Mouse (Mus musculus) monocyte, adult 2 months (primary cell): ENCODE results near the gene Ccr1l1.

Experiments used
- DNase-seq, 2 experiments: peaks; one replicate each; pipeline ENCODE4 v3.0.0; 2022; ENCODE audit warnings: low spot score in 2 of 2, low read depth in 1 of 2

The Ccr1l1 gene

DNA sequence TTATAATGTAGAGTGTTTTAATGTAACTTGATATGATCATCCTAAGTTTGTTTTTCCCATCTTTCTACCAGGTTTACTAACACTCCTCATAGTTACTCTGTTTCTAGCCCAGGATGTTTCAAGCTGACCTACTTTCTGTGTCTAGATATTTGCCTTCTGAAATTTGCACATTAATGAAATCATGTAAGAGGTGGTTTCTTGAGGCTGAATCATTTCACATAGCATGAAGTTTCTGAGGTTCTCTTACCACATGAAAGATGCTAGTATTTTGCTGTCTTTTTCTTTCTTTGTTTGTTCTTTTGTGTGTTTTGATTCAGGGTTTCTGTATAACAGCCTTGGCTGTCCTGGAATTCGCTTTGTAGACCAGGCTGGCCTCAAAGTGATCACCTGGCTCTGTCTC is 18.0 kb downstream of the Ccr1l1 start:
- DNase-seq, result no peak

DNA sequence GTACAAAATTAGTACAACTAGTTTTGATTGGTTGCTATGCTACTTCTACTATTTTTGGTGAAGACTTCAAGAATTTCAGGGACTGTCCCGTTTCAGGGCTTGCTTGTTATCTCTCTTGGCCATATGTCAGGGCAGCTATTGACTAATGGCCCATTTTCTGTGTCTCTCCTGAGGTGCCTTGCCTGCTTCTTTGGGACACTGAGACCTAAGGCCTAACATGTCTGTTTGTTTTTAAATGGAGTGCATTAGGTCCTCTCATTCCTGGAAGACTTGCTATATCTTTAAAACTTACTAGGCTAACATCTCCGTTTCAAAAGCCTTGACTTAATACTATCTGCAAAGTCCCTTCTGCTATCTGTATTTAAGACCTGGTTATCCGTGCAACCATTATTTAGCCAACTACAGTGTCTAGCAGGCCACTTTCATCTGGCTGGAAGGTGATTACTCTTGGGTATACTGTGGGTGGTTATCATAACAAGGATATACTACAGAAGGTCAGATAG is 20.2 kb downstream of the Ccr1l1 start:
- no peak for DNase-seq

DNA sequence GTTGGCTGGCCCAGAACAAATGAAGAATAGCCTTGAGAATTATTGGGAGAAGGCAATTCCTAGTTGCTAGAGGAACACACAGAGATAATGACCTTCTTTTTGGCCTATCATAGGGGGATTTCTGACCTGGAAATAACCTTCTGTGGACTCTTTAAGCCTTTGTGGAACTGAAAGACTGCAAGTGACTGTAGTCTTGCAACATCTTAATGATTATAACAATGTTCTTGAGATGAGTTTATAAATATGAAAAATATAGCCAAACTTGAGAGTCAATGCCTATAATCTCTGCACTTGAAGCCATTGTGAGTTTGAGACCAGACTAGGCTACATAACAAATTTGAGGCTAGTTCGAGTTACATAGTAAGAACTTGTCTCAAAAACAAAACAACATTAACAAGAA is 21.3 kb downstream of the Ccr1l1 start:
- no peak for DNase-seq

DNA sequence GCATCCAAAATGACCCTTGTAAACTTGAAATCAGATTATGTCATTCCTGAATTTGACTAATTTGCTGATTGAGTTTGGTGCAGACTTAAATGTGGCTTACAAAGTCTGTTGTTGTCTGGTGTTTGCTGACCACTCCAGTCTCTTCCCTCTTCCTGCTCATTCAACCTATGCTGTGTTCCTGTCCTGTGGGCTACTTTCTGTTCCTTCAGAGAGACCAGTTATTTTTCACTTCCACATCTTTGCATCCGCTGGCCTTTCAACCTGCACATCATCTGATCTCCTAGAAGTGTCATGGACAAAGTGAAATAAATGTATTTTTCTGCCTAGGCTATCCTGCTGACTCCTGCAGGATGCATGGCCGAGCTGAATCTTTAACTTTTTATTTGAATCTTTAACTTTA is 24.7 kb downstream of the Ccr1l1 start:
- DNase-seq, result peak in 1 of 2 experiments; percentile 32

DNA sequence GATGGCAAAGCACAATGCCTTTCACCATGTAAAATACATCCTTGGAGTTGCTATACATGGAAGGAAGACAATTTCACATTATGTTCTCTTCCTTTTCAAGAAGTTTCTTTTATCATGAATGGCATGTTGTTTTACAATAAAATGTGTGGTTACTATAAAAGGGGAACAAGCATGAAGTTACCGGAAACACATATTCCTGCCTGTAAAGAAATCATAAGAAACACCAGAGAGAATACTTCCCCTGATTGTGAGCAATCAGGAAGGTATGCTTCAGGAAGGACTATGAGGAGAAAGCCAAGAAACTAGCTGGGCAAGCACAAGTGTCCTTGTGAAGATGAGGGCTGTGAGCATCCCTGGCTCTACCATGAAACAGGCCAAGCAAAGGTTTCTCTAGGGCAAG is 27.0 kb downstream of the Ccr1l1 start:
- DNase-seq, result no peak

DNA sequence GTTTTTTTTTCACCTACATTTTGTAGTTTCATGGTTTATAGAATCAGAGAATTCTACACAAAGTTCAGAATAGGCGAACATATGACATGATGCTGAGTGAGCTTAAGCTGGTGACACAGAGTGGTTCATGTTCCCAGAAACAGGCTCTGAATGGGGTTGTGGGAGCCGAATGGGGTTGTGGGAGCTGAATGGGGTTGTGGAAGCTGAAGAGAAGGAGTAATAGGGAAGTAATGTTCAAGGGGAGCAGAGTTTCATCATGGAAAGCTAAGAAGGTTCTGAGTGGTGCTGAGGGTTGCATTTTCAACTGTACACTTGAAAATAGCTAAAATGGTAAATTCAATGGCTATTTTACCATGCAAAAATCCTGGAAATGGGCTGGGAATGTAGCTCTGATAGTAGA is 28.8 kb downstream of the Ccr1l1 start:
- no peak for DNase-seq

DNA sequence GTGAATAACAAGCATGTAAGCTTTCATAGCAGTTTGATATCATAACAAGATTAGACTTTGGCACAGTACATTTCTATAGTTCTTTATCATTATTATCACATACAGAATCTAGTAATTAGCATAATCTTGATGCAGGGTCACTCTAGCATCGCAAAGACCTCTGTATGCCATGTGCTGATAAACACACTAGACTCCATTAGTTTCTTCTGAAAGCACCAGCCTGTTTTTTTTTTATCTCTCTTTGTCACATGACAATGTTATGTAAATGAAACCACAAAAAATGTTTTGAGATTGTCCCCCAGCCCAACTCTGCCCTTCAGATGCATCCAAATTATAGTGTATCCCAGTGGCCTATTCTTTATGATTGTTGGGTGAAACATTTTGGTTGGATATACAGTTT is 30.4 kb downstream of the Ccr1l1 start:
- no peak for DNase-seq

DNA sequence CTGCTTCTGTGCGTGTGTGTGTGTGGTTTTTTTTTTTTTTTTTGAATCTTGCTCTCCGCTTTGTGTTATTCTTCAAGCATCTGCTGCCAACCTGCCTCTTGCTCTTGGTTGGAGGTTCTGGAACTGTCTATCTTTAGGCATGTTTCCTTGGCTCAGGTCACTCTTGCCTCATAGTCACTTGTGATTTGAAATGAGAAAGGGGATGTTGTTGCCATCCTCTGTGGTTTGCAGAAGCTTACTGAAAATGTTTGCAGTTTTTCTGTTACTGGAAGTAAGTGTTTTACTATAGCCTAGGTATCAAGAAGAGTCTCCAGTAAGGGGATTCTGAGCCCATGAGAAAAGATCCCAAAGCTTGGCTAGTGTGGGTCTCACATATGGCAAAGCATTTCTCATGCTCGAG is 36.2 kb downstream of the Ccr1l1 start:
- no peak for DNase-seq

DNA sequence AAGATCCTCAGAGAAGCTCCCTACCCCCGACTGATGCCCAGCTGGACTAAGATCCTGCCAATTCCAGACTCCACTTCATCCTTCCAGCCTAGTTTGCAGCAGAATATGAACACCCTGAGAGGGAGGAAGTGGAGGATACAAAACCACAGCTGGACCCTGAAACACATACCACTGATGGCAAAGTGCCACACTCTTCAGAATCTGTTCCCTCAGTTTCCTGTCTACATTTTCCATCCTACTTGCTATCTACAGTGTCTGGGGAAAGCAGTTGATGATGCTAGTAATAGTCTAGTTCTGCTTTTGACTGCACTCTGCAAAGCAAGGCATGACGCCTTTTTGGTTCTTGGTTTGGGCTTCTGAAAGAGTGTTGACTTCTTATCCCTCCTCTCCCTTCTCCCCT is 36.9 kb downstream of the Ccr1l1 start:
- no peak for DNase-seq

DNA sequence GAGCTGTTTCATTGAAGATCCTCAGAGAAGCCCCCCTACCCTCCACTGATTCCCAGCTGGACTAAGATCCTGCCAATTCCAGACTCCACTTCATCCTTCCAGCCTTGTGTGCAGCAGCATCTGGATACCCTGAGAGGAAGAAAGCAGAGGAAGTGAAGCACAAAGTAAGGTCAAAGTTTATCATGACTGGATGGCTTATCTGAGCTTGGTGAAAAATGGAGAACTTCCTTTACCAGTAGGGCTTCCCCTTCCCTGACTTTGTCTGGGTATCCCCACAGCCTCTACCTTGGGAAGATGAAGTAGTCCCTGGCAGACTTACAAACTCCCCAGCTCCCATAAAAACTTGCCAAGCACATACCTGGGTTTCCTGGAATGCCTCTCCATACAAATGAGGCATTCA is 37.6 kb downstream of the Ccr1l1 start:
- no peak for DNase-seq

DNA sequence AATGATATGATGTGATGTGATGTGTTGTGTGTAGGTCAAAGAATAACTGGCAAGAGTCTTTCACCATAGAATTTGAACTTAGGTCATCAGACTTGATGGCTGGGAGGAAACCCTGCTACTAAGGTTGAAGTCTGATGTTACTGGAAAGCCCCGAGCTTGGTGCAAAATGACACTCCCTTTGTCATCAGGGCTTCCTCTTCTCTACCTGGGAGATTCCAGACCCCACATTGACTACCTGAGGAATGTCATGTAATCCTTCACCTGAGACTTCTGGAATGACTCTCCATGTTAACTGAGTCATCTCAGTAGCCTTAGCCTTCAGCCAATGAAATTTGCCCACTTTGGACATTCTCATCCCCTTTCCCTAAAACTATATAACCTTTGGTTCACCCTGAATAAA is 38.0 kb downstream of the Ccr1l1 start:
- DNase-seq, result no peak

DNA sequence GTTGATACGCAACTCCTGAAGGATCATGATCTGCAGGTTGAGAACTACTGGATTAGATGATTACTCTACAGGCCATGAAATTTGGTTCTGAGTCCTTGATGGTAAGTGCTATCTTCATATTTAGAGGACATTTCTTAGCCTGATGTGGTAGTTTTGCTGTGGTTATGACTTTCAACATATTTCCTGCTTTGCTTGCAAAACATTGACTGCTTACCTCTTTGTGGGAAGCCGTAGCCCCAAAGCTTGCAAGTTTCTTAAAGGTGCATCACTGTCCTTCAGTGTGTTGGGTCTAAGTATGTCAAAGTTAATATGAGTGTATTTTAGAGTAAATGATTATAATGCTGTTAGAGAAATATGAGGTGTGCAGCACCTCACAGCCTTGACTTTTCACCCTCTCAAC is 40.2 kb downstream of the Ccr1l1 start:
- DNase-seq, result no peak

DNA sequence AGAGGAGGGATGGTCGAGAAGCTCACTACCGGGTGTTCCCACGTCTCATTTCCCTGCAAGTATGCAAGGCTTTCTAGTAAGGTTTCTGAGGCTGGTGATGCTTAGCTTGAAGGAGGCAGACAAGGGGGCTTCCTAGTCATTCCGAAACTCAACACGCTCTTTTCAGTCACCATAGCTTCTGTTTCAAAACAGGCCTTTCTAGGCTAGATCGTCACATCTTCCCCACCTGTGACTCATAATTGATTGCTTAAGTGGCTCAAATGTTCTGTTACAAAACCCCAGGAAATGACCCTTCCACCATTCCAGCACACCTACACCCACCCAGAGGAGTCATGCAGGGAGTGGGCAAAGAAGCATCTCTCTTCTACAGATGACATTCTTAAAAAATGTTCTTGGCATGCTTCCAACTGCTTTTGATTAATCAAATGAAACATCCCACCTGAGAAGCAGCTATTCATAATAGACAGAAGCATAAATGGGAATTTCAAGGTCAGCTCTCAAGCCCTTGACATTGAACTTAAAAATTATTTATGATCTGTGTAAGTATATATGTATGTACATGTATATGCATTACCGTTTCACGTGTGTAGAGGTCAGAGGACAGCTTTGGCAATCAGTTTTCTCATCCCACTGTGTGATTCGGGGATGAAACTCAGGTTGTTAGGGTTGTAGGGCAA is 41.5 kb downstream of the Ccr1l1 start:
- no peak for DNase-seq

DNA sequence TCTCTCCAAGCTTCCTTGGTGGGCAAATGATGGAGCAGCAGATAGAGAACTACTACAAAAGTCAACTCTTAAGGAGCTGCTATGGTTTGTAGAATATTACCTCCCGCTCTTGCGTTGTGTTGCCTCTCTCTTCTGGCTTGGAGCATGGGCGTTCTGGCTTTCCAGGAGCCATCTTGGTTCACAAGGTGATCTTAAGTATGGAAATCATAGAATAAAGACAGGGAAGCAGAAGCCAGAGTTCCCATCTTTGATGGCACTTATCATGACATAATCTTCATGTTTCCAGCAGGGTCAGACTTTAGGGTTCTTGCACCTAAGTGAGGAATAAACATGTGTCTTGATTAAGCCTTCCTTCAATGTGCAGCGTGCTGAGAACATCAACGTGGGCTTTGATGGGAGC is 42.4 kb downstream of the Ccr1l1 start:
- DNase-seq, result no peak

DNA sequence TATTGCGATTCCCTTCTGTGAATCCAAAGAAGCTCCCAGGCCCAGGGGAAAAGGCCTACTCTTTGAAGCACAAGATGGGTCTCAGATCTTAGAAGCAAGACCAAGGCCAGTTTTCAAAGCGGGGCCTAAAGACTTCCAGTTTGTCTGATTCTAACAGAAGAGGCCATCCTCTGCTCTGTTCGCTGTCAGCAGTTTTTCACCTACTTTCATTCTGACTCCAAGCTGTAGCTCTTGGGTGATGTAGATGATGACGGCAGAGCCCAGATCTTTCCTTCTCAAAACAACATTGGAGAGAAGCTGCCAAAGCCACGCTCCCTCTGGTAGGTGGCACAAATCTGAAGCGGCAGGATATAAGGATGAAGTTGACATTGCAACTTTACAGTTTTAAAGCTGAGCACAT is 42.9 kb downstream of the Ccr1l1 start:
- no peak for DNase-seq

DNA sequence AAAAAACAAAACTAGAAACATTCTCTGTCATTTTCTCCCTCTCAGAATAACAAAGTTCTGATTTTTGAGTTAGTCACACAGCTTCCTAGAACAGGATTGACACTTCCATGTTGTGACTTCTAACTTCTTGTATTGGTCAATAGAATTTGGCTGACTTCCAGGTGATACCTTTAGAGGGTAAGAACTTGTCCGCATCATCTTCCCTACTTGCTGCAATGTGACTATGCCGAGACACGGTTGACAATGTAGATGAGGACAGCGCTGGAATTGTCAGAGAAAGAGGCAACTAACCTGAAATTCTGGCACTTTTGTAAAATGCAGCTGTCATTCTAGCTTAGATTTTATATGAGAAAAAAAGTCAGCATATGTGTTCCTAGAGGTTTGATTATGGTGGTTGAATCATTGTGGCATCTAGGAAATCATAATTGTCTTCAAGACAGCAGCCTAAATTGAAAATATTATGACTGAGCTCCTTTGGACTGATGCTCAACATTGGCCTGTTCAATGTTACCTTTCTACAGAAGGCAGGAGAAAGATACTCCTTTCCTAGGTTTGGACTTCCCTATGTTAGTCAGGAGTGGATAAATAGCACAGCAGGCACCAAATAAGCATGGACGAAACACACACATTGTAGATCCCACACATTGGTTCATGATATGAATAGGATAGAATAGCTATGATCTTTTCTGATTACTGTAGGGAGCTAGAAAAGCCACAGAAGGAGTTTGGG is 44.3 kb downstream of the Ccr1l1 start:
- no peak for DNase-seq

DNA sequence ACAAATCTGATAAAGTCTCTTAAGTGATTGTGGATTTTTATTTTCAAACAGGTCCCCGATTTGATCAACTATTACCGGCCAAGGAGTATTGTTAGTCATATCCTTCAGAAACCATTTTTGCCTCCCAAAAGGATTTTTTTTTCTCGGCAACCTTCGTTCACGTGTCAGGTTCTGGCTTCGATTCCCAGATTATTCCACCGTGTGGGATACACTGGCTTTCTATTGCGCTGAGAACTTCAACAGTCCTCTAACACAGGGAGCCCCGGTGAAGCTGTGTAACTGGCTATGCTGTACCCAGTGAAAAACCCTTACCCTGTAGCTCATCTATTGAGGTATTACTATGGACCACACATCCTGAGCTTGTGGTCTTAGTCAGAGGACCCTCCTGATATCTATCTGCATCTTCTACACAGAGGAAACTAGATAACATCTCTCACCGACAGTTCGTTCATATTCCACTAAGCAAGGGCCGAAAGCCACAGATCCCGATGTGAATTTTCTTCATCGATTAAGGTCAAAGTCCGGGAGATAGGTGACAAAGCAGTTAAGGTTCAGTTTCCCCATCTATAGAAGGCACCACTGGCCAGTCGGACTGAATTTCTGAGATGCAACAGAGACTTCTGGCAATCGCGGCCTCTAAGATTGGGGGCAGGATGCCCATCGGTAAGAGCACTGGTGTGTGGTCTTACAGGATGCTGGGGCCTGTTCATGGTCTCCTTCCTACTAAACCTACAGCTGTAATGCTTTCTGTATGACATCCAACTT is 45.1 kb downstream of the Ccr1l1 start:
- DNase-seq, result no peak

DNA sequence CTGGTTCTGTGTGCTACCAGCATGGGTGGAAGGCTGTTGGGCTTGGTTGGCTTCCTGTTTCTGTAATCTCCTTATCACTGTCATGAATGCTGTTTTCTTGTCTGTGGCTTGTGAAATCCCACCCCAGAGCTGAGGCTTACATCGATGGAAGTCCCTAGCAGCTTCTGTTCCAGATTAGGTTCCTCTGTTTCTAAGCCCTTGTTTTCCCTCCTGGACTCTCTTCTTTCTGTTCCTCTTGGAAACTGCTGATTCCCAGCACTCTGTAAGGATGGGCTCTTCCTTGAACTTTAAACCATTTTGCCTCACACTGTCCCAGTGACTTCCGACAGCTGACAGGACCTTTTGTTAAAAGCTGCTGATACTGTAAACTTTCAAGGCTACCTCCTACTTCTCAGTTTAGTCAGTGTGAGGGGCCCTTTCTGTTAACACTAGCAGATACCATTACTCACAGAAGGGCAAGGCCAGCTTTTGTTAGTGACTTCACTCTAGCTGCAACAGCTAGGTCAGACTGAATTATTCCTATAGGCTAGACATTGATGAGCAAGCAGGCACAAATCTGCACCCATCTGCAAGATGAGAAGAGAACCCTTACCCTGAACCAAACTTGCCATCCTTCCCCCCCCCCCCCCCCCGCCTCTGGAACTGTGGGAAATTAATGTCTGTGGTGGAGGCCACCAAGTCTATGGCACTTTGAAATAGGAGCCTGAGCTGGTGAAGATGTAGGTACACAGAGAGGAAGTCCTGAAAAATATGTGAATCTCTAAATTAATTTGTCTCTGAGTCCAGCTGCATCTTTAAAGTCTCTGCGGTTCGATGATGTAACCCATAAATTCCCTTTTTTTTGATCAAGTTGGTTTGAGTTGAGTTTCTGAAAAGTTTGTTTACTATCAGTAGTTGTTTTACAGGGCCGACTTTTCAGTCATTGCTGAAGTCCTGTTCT is 46.2 kb downstream of the Ccr1l1 start:
- peak; percentile 37 to 53 for DNase-seq

DNA sequence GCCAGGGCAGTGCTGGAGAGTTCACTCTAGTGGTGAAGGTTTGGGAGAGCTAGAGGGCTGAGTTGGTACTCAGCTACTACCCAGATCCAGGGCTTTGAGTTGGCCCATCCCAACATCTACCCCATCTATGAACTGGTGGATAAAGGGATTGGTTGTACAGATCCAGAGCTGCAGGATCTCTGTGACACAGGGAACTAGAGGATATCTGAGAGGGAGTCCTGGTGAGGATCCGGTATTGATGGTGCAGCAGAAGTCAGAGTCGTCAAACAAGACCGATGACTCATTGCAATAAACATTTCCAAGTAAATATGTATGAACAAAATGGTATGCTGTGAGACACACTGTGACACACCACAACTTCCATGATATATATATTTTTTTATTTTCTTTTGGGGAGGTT is 47.3 kb downstream of the Ccr1l1 start:
- no peak for DNase-seq

DNA sequence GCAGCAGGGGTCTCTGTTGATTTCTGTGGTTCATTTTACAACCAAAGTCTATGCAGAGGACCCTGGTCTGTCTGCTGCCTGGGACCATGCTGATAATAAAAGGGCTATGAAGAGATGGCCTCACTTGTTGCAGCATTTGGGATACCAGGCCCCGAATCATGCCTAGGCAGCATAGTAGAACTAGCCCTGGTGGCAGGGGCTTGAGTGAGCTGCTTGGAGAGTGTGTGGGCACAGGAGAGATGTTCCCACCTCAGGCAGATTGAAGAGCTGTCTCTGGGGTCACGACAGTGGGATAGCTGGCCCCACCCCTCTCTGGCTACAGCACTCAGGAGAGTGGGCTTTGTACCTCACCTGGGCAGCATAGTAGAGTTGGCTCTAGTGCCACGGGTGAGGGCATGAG is 47.7 kb downstream of the Ccr1l1 start:
- no peak for DNase-seq

DNA sequence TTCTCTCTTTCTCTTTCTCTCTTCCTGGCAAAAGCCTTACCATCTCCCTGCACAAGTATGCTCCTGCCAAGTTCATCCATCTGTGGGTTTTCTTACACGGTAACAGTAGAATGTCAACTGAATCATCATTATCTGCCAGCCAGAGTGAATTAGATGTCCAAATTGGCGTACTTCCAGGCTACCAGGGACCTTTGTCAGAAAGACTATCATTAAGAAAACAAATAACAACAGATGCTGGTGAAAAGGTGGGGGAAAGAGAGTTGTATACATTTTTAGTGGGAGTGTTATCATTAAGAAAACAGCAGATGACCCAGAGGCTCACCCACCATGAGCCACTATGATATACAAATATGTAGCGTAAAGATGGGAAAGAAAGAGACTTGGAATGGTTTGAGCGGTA is 48.3 kb downstream of the Ccr1l1 start:
- DNase-seq, result no peak
